Mouse (Mus musculus): ENCODE data around the gene Rab31.

The Rab31 gene

GRCm38 (mm10) chr17:65737175-65737574 lies 35.4 kb downstream of the Rab31 start:
- no peak for DNase-seq

- no peak for DNase-seq
Measured at GRCm38 (mm10) chr17:65735088-65735487, 37.5 kb downstream of the Rab31 start.

GRCm38 (mm10) chr17:65732666-65733065 lies 39.9 kb downstream of the Rab31 start:
- no peak for DNase-seq

GRCm38 (mm10) chr17:65731710-65732109 lies 40.8 kb downstream of the Rab31 start:
- DNase-seq = no peak

- DNase-seq = no peak
Measured at GRCm38 (mm10) chr17:65729945-65730741, 42.4 kb downstream of the Rab31 start.

GRCm38 (mm10) chr17:65726755-65727154 lies 45.8 kb downstream of the Rab31 start:
- no peak for DNase-seq

GRCm38 (mm10) chr17:65726274-65726673 lies 46.3 kb downstream of the Rab31 start:
- no peak for DNase-seq

- no peak for DNase-seq
Measured at GRCm38 (mm10) chr17:65725814-65726213, 46.7 kb downstream of the Rab31 start.

- no peak for DNase-seq
Measured at GRCm38 (mm10) chr17:65725381-65725780, 47.2 kb downstream of the Rab31 start.

- peak; percentile 63 to 70 for DNase-seq
Measured at GRCm38 (mm10) chr17:65724254-65724653, 48.3 kb downstream of the Rab31 start.

GRCm38 (mm10) chr17:65723633-65724032 lies 48.9 kb downstream of the Rab31 start:
- peak; percentile 35 to 54 for DNase-seq

- DNase-seq = no peak
Measured at GRCm38 (mm10) chr17:65721330-65721729, 51.2 kb downstream of the Rab31 start.

- no peak for DNase-seq
Measured at GRCm38 (mm10) chr17:65719826-65720225, 52.7 kb downstream of the Rab31 start.

GRCm38 (mm10) chr17:65718578-65718977 lies 54.0 kb downstream of the Rab31 start:
- DNase-seq = no peak

- DNase-seq = no peak
Measured at GRCm38 (mm10) chr17:65717658-65718199, 54.8 kb downstream of the Rab31 start.

GRCm38 (mm10) chr17:65714060-65714459 lies 58.5 kb downstream of the Rab31 start:
- DNase-seq = no peak

- DNase-seq = no peak
Measured at GRCm38 (mm10) chr17:65712861-65713535, 59.6 kb downstream of the Rab31 start.

GRCm38 (mm10) chr17:65711779-65712178 lies 60.8 kb downstream of the Rab31 start:
- no peak for DNase-seq

GRCm38 (mm10) chr17:65710576-65710975 lies 62.0 kb downstream of the Rab31 start:
- no peak for DNase-seq

- peak in 1 of 2 experiments; percentile 30 for DNase-seq
Measured at GRCm38 (mm10) chr17:65706220-65706619, 66.3 kb downstream of the Rab31 start.

GRCm38 (mm10) chr17:65703527-65704391 lies 68.8 kb downstream of the Rab31 start:
- DNase-seq = no peak

GRCm38 (mm10) chr17:65701797-65702566 lies 70.6 kb downstream of the Rab31 start:
- no peak for DNase-seq
